Mouse (Mus musculus) adrenal gland, adult 10 weeks (tissue): Measurements from ENCODE around the gene Shisa5. TPM values are rescaled to one million over a fixed set of nuclear protein-coding genes. Genes with fewer than 3 reads are reported as not detected.

Experiments
- polyA plus RNA-seq: library from polyadenylated mRNA; stranded (reverse); fragments of 350-450 nt; fragmentation: Illumina TruSeq; extraction: RNeasy Lipid Tissue Mini Kit (QIAGEN cat#74804); gene quantifications from one replicate; pipeline ENCODE4 v1.2.3, GENCODE M21; 2014; ENCODE audit warnings: low read depth, low replicate concordance

The Shisa5 gene
- 32.3 TPM for polyA plus RNA-seq

GRCm38 (mm10) chr9:109038086-109038895 is at the start of gene Shisa5:
Shisa5 (plus strand) TSS chr9:109038565.

GRCm38 (mm10) chr9:108991428-108992084 is 46.8 kb upstream of the Shisa5 start, which contains the start of gene Pfkfb4:
Pfkfb4 (plus strand) TSS chr9:108991778.

GRCm38 (mm10) chr9:109059136-109059903 is 21.0 kb downstream of the Shisa5 start, which contains the start of gene Trex1:
Trex1 (minus strand) TSS chr9:109059734.

GRCm38 (mm10) chr9:109073661-109074573 is 35.6 kb downstream of the Shisa5 start, which contains the start of gene Atrip:
Atrip (minus strand) TSS chr9:109074124.

GRCm38 (mm10) chr9:109082124-109082800 is 43.9 kb downstream of the Shisa5 start, which contains the start of the genes Ccdc51 and Tma7:
Ccdc51 (plus strand) TSS chr9:109082493.
Tma7 (minus strand) TSS chr9:109082587.

GRCm38 (mm10) chr9:109095137-109095982 is 57.0 kb downstream of the Shisa5 start, which contains the start of gene Plxnb1:
Plxnb1 (plus strand) TSS chr9:109095389.

Other genes starting within 250 kb of the Shisa5 start
- 0.47 TPM for gene Nckipsd, start 230.2 kb upstream of the Shisa5 start, polyA plus RNA-seq
- 0.17 TPM for gene Celsr3, start 212.2 kb upstream of the Shisa5 start, polyA plus RNA-seq
- not detected for gene Slc26a6, start 185.3 kb upstream of the Shisa5 start, polyA plus RNA-seq
- gene Tmem89, start 123.9 kb upstream of the Shisa5 start, polyA plus RNA-seq = not detected
- 50.7 TPM for gene Uqcrc1, start 101.9 kb upstream of the Shisa5 start, polyA plus RNA-seq
- 0.70 TPM for gene Col7a1, start 85.0 kb upstream of the Shisa5 start, polyA plus RNA-seq
- 0.52 TPM for gene Ucn2, start 52.6 kb upstream of the Shisa5 start, polyA plus RNA-seq
- 1.0 TPM for gene Pfkfb4, start 46.8 kb upstream of the Shisa5 start, polyA plus RNA-seq
- not detected for gene Trex1, start 21.2 kb downstream of the Shisa5 start, polyA plus RNA-seq
- 12.2 TPM for gene Atrip, start 35.6 kb downstream of the Shisa5 start, polyA plus RNA-seq
- 1.5 TPM for gene Ccdc51, start 43.9 kb downstream of the Shisa5 start, polyA plus RNA-seq
- gene Tma7, start 44.0 kb downstream of the Shisa5 start, polyA plus RNA-seq = 717 TPM
- gene Plxnb1, start 56.8 kb downstream of the Shisa5 start, polyA plus RNA-seq = 5.8 TPM
- gene Fbxw21, start 123.5 kb downstream of the Shisa5 start, polyA plus RNA-seq = not detected
- gene Fbxw13, start 157.4 kb downstream of the Shisa5 start, polyA plus RNA-seq = not detected
- gene Fbxw20, start 196.2 kb downstream of the Shisa5 start, polyA plus RNA-seq = not detected
- not detected for gene Fbxw14, start 249.1 kb downstream of the Shisa5 start, polyA plus RNA-seq